Mouse (Mus musculus): ENCODE data around the gene Ltbp4.
A peak's percentile ranks its signal among the peaks of the same experiment; 100 is the strongest.

Ltbp4 gene

GRCm38 (mm10) chr7:27257852-27258204 is 79.7 kb downstream of the Ltbp4 start:
- peak in 1 of 2 experiments; percentile 21 for DNase-seq

DNA sequence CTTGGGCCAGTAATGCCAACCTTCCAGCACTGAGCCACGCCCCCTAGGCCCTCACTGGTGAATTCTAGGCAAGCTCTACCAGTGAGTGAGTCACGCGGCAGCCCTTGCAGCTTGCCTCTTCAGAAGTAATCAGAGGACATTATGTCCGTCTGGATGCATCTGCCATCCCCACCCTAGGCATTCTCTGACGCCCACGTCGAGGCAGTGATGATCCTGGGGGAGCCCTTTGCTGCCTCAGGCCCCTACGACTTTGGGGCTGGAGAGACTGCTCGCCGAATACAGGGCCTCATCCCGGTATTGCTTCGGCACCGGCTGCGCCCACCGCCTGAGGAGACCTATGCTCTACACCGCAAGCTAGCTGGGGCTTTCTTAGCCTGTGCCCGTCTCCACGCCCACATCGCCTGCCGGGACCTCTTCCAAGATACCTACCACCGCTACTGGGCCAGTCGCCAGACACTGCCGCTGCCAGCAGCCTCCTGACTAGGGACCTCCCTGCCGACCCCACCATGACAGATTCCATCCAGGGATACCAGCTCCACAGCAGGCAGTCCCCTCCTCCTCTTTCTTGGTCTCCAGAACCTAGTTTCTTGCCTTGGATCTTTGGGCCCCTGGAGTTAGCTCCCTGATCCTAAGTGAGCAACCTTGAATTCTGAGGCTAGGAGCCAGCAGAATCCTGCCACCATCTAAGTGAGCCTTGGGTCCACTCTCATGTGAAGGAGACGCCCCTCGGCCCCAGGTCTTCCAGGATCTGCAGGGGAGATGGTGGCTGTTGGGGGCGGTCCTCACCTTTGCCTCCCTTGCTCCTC is 80.2 kb downstream of the Ltbp4 start:
- DNase-seq: peak; percentile 69 to 78

DNA sequence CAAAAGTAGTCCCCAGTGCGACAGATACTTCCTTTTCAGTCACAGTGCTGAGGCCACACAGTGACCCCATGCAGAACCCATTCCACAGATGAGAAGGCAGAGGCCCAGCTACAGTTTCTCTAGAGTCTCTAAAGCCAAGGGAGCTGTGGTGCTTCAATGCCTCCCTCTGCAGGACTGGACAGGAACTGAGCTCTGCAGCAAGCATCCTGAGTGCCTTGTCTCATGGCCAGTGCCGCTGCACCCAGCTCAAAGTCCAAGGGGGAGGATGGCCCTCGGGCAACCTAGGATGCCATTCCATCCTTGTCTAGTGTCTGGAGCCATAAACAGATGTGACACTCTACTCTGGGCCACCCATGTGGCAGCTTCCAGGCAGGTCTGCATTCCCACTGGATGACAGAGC is 81.8 kb downstream of the Ltbp4 start:
- peak in 1 of 2 experiments; percentile 39 for DNase-seq
